Comparison of ENCODE assay signal across 17 mouse cellular contexts in genomic region chr15:79381644-79382043, GRCm38 (mm10). TPM values are rescaled to one million over a fixed set of nuclear protein-coding genes. Genes with fewer than 3 reads are reported as not detected.
A peak's percentile ranks its signal among the peaks of the same experiment; 100 is the strongest.
DNase-seq lines count a peak whose midpoint lies in the region; ATAC-seq lines count a peak whose summit lies in the region.
"Had no signal": no experiment of that assay in that cellular context is flagged by ENCODE, and none has a peak within 500 bp of the region (broad histone marks: within the 10 kb centered on the region; RNA-seq: fewer than 3 reads in every experiment).

No protein-coding gene starts in this region.

- no peak for ATAC-seq in forebrain, embryonic 14.5 days
- no peak for ATAC-seq in forebrain, embryonic 12.5 days (ENCODE audit: low FRiP score)
- ATAC-seq in heart, embryonic 12.5 days (ENCODE audit: insufficient number of reproducible peaks, low FRiP score) = no peak
- ATAC-seq in limb, embryonic 12.5 days (ENCODE audit: insufficient number of reproducible peaks, insufficient read depth, low FRiP score, low TSS enrichment, low read depth) = no peak
- ATAC-seq: CD4-positive, CD25-positive, alpha-beta regulatory T cell, adult 4 months; intestine, embryonic 16.5 days had no signal

- peak overlapping the region; percentile 27; the same call in 1 of the 2 replicates for H3K27ac ChIP-seq in forebrain, embryonic 14.5 days (ENCODE audit: low read depth, low read length)
- H3K27ac ChIP-seq in forebrain, embryonic 12.5 days = no peak overlapping the region
- peak overlapping the region; percentile 84 for H3K27ac ChIP-seq in heart, embryonic 12.5 days (ENCODE audit: poor library complexity, severe bottlenecking)
- no peak overlapping the region for H3K27ac ChIP-seq in limb, embryonic 12.5 days
- H3K27ac ChIP-seq in limb, embryonic 10.5 days = no peak overlapping the region
- H3K27ac ChIP-seq: hindbrain, embryonic 15.5 days; kidney, embryonic 15.5 days; liver, embryonic 15.5 days; midbrain, embryonic 10.5 days; neural tube, embryonic 13.5 days had no signal

- H3K4me2 ChIP-seq in forebrain, embryonic 14.5 days (ENCODE audit: low read length) = no peak overlapping the region
- no peak overlapping the region for H3K4me2 ChIP-seq in forebrain, embryonic 12.5 days
- no peak overlapping the region for H3K4me2 ChIP-seq in heart, embryonic 12.5 days
- H3K4me2 ChIP-seq in limb, embryonic 12.5 days = no peak overlapping the region
- H3K4me2 ChIP-seq: hindbrain, embryonic 15.5 days; kidney, embryonic 15.5 days; liver, embryonic 15.5 days; neural tube, embryonic 13.5 days had no signal

- no peak for DNase-seq in forebrain, embryonic 14.5 days (ENCODE audit: low spot score)
- no peak for DNase-seq in heart, adult 18-20 months
- no peak for DNase-seq in limb, embryonic 10.5 days (ENCODE audit: low spot score)
- DNase-seq in thymus, postnatal 25 days = peak; percentile 71
- DNase-seq in kidney, postnatal 25 days = no peak
- DNase-seq: gastrocnemius, postnatal 36 days; lung, postnatal 4 days had no signal

- H3K4me1 ChIP-seq in forebrain, embryonic 14.5 days (ENCODE audit: control insufficient read depth, insufficient read depth, low read length) = 0 out of 2 replicates have a peak, but pooled peaks cover 7% of the 10 kb centered on the region
- peaks cover 7% of the 10 kb centered on the region; the same call in 1 of the 2 replicates for H3K4me1 ChIP-seq in forebrain, embryonic 12.5 days
- peaks cover 56% of the 10 kb centered on the region for H3K4me1 ChIP-seq in heart, embryonic 12.5 days (replicated peaks)
- 0 out of 2 replicates have a peak, but pooled peaks cover 4% of the 10 kb centered on the region for H3K4me1 ChIP-seq in limb, embryonic 12.5 days (replicated peaks)
- peaks cover 8% of the 10 kb centered on the region; the same call in 1 of the 2 replicates for H3K4me1 ChIP-seq in limb, embryonic 10.5 days
- H3K4me1 ChIP-seq: liver, embryonic 15.5 days had no signal

- H3K9ac ChIP-seq in forebrain, embryonic 14.5 days (ENCODE audit: low read length) = no peak overlapping the region
- H3K9ac ChIP-seq in forebrain, embryonic 12.5 days = no peak overlapping the region
- peak overlapping the region; percentile 32; the same call in 1 of the 2 replicates for H3K9ac ChIP-seq in heart, embryonic 12.5 days
- 0 out of 2 replicates have a peak overlapping the region, but pooled peaks have one; percentile 4 for H3K9ac ChIP-seq in limb, embryonic 12.5 days (replicated peaks)
- H3K9ac ChIP-seq: hindbrain, embryonic 15.5 days; kidney, embryonic 15.5 days; liver, embryonic 15.5 days; neural tube, embryonic 13.5 days had no signal

- no peak overlapping the region for H3K4me3 ChIP-seq in forebrain, embryonic 14.5 days (ENCODE audit: low read depth, low read length)
- no peak overlapping the region for H3K4me3 ChIP-seq in forebrain, embryonic 12.5 days (replicated peaks)
- no peak overlapping the region for H3K4me3 ChIP-seq in heart, embryonic 12.5 days
- no peak overlapping the region for H3K4me3 ChIP-seq in limb, embryonic 12.5 days (replicated peaks)
- H3K4me3 ChIP-seq in limb, embryonic 10.5 days = no peak overlapping the region
- H3K4me3 ChIP-seq: hindbrain, embryonic 15.5 days; kidney, embryonic 15.5 days; liver, embryonic 15.5 days; midbrain, embryonic 10.5 days; neural tube, embryonic 13.5 days had no signal

- WGBS in forebrain, embryonic 14.5 days = 90% methylated on average over 9 of the region's 9 CpGs
- 90% methylated on average over 9 of the region's 9 CpGs for WGBS in forebrain, embryonic 12.5 days
- 77% methylated on average over 9 of the region's 9 CpGs for WGBS in heart, embryonic 12.5 days
- 85% methylated on average over 9 of the region's 9 CpGs for WGBS in limb, embryonic 12.5 days
- WGBS in limb, embryonic 10.5 days = 85% methylated on average over 9 of the region's 9 CpGs

- peaks cover 18% of the 10 kb centered on the region for H3K36me3 ChIP-seq in forebrain, embryonic 14.5 days (ENCODE audit: control insufficient read depth, insufficient read depth, low read length)
- peaks cover 17% of the 10 kb centered on the region for H3K36me3 ChIP-seq in forebrain, embryonic 12.5 days (replicated peaks)
- H3K36me3 ChIP-seq in heart, embryonic 12.5 days = peaks cover 35% of the 10 kb centered on the region
- peaks cover 29% of the 10 kb centered on the region for H3K36me3 ChIP-seq in limb, embryonic 12.5 days
- H3K36me3 ChIP-seq in limb, embryonic 10.5 days = peaks cover 34% of the 10 kb centered on the region

- H3K27me3 ChIP-seq in forebrain, embryonic 14.5 days (replicated peaks; ENCODE audit: control insufficient read depth, insufficient read depth, low read length) = no peaks in the 10 kb centered on the region
- no peaks in the 10 kb centered on the region for H3K27me3 ChIP-seq in forebrain, embryonic 12.5 days
- H3K27me3 ChIP-seq in heart, embryonic 12.5 days (replicated peaks) = no peaks in the 10 kb centered on the region
- H3K27me3 ChIP-seq in limb, embryonic 12.5 days = no peaks in the 10 kb centered on the region
- no peaks in the 10 kb centered on the region for H3K27me3 ChIP-seq in limb, embryonic 10.5 days (ENCODE audit: low read depth, poor library complexity, severe bottlenecking)
- H3K27me3 ChIP-seq: hindbrain, embryonic 15.5 days; kidney, embryonic 15.5 days; liver, embryonic 15.5 days; neural tube, embryonic 13.5 days had no signal

- H3K9me3 ChIP-seq in forebrain, embryonic 14.5 days (replicated peaks; ENCODE audit: control insufficient read depth, low read length) = no peaks in the 10 kb centered on the region
- H3K9me3 ChIP-seq in forebrain, embryonic 12.5 days = no peaks in the 10 kb centered on the region
- H3K9me3 ChIP-seq in heart, embryonic 12.5 days (replicated peaks) = no peaks in the 10 kb centered on the region
- H3K9me3 ChIP-seq in limb, embryonic 12.5 days = no peaks in the 10 kb centered on the region
- no peaks in the 10 kb centered on the region for H3K9me3 ChIP-seq in limb, embryonic 10.5 days (replicated peaks)
- H3K9me3 ChIP-seq: hindbrain, embryonic 15.5 days; kidney, embryonic 15.5 days; liver, embryonic 15.5 days; midbrain, embryonic 10.5 days; neural tube, embryonic 13.5 days had no signal

RNA-seq across cellular contexts. Expression of gene Tmem184b, which starts 21.7 kb away (rescaled TPM):
- polyA plus RNA-seq in forebrain, embryonic 14.5 days (2014; fragmentation: Nextera tagmentation; extraction: Ambion mirVana) = 20.3 and 30.6 TPM in 2 replicates
- 41.3 and 43.6 TPM in 2 replicates for polyA plus RNA-seq in forebrain, embryonic 12.5 days (2016; fragmentation: Nextera tagmentation; extraction: Ambion mirVana)
- 77.2 and 82.3 TPM in 2 replicates for polyA plus RNA-seq in heart, embryonic 12.5 days (2016; fragmentation: Nextera tagmentation; extraction: Ambion mirVana)
- total RNA-seq in heart, adult 18-20 months (2021) = 10 to 100 TPM; 34.8 to 36.7 TPM
- polyA plus RNA-seq in limb, embryonic 12.5 days (2016; fragmentation: Nextera tagmentation; extraction: Ambion mirVana) = 54.7 and 63.8 TPM in 2 replicates
- 63.5 and 74.8 TPM in 2 replicates for polyA plus RNA-seq in limb, embryonic 10.5 days (2016; fragmentation: Nextera tagmentation; extraction: Ambion mirVana)

RNA-seq across cellular contexts. Expression of gene Maff, which starts 35.2 kb away (rescaled TPM):
- polyA plus RNA-seq in forebrain, embryonic 14.5 days (2014; fragmentation: Nextera tagmentation; extraction: Ambion mirVana) = 0.72 and 1.6 TPM in 2 replicates
- polyA plus RNA-seq in forebrain, embryonic 12.5 days (2016; fragmentation: Nextera tagmentation; extraction: Ambion mirVana) = 1.2 and 2.0 TPM in 2 replicates
- polyA plus RNA-seq in heart, embryonic 12.5 days (2016; fragmentation: Nextera tagmentation; extraction: Ambion mirVana) = 1.9 and 2.6 TPM in 2 replicates
- total RNA-seq in heart, adult 18-20 months (2021) = 10 to 100 TPM; 12.8 to 17.6 TPM
- 1.5 and 2.0 TPM in 2 replicates for polyA plus RNA-seq in limb, embryonic 12.5 days (2016; fragmentation: Nextera tagmentation; extraction: Ambion mirVana)
- 1.2 and 1.5 TPM in 2 replicates for polyA plus RNA-seq in limb, embryonic 10.5 days (2016; fragmentation: Nextera tagmentation; extraction: Ambion mirVana)

RNA-seq across cellular contexts. Expression of gene Pla2g6, which starts 53.5 kb away (rescaled TPM):
- polyA plus RNA-seq in forebrain, embryonic 14.5 days (2014; fragmentation: Nextera tagmentation; extraction: Ambion mirVana) = 14.0 and 18.9 TPM in 2 replicates
- 30.1 and 30.8 TPM in 2 replicates for polyA plus RNA-seq in forebrain, embryonic 12.5 days (2016; fragmentation: Nextera tagmentation; extraction: Ambion mirVana)
- 12.1 and 14.4 TPM in 2 replicates for polyA plus RNA-seq in heart, embryonic 12.5 days (2016; fragmentation: Nextera tagmentation; extraction: Ambion mirVana)
- 10 to 100 TPM in 1 of 2 experiments, 1 to 10 TPM in 1; 9.4 to 11.3 TPM for total RNA-seq in heart, adult 18-20 months (2021)
- 11.0 and 11.9 TPM in 2 replicates for polyA plus RNA-seq in limb, embryonic 12.5 days (2016; fragmentation: Nextera tagmentation; extraction: Ambion mirVana)
- polyA plus RNA-seq in limb, embryonic 10.5 days (2016; fragmentation: Nextera tagmentation; extraction: Ambion mirVana) = 17.0 and 18.2 TPM in 2 replicates

Comparison
In these comparisons a context has a peak if more than half of its experiments do, and no peak if none do; other contexts are left out.
1. H3K27ac ChIP-seq: peak in forebrain, embryonic 14.5 days (single experiment) and heart, embryonic 12.5 days (single experiment); none in forebrain, embryonic 12.5 days (single experiment), limb, embryonic 12.5 days (single experiment) and limb, embryonic 10.5 days (single experiment).
2. H3K9ac ChIP-seq: peak in heart, embryonic 12.5 days (single experiment) and limb, embryonic 12.5 days (single experiment); none in forebrain, embryonic 14.5 days (single experiment) and forebrain, embryonic 12.5 days (single experiment).